Mouse (Mus musculus) ES-E14 (cell line): ENCODE results near the gene Micall1.

ENCODE experiments used
- CHD2 ChIP-seq: IDR thresholded peaks from 2 replicates; pipeline ENCODE4 v1.6.1; 2014; ENCODE audit warnings: mild to moderate bottlenecking, low read depth, low read length, inconsistent platforms
- HCFC1 ChIP-seq: IDR thresholded peaks from 2 replicates; pipeline ENCODE4 v1.6.1; 2012; ENCODE audit warnings: low read length, inconsistent platforms, borderline replicate concordance; ENCODE audit not compliant: insufficient read depth
- MAFK ChIP-seq: IDR thresholded peaks from 2 replicates; pipeline ENCODE4 v1.6.1; 2014; ENCODE audit warnings: mild to moderate bottlenecking, low read depth, low read length, inconsistent platforms; ENCODE audit not compliant: insufficient read depth
- ZC3H11A ChIP-seq: IDR thresholded peaks from 2 replicates; pipeline ENCODE4 v1.6.1; 2012; ENCODE audit warnings: low read depth, mild to moderate bottlenecking, inconsistent platforms, low read length, borderline replicate concordance
- ZNF384 ChIP-seq: IDR thresholded peaks from 2 replicates; pipeline ENCODE4 v1.6.1; 2012; ENCODE audit warnings: low read depth, low read length, inconsistent platforms

DNA sequence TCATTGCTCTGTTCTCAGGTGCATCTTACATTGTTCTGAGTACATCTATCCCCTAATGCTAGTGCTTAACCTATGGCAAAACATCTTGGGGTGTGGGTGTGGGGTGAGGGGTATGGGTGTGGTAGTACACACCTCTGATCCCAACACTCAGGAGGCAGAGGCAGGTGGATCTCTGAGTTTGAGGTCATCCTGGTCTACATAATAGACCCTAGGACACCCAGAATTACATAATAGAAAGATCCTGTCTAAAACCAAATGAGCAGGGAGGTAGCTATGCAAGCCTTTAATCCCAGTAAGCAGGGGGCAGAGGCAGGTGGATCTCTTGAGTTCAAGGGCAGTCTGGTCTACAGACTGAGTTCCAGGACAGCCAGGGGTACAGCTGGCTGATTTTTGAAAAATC, 34.9 kb upstream of the Micall1 start:
- TF ChIP-seq CHD2 (no peak), ZC3H11A (no peak), HCFC1 (no peak), ZNF384 (no peak), MAFK (no peak)
